Comparison of ENCODE assay signal across 27 mouse cellular contexts in genomic region chr4:128988911-128989310, GRCm38 (mm10). TPM values are rescaled to one million over a fixed set of nuclear protein-coding genes. Genes with fewer than 3 reads are reported as not detected.
DNase-seq lines count a peak whose midpoint lies in the region; ATAC-seq and TF ChIP-seq lines count a peak whose summit lies in the region.
"Had no signal": no experiment of that assay in that cellular context is flagged by ENCODE, and none has a peak within 500 bp of the region (broad histone marks: within the 10 kb centered on the region; RNA-seq: fewer than 3 reads in every experiment).

No protein-coding gene starts in this region.

- no peaks in the 10 kb centered on the region for H3K27me3 ChIP-seq in kidney, embryonic 14.5 days (ENCODE audit: control insufficient read depth, insufficient read depth, low read length)
- H3K27me3 ChIP-seq: embryonic facial prominence, embryonic 12.5 days; hindbrain, embryonic 15.5 days; limb, embryonic 13.5 days had no signal

- no peak overlapping the region for H3K9ac ChIP-seq in kidney, embryonic 14.5 days (ENCODE audit: low read depth, low read length)
- H3K9ac ChIP-seq: embryonic facial prominence, embryonic 12.5 days; hindbrain, embryonic 15.5 days; limb, embryonic 13.5 days; liver, embryonic 13.5 days had no signal

- WGBS in kidney, embryonic 14.5 days, result 62% methylated on average over 3 of the region's 3 CpGs

- no peaks in the 10 kb centered on the region for H3K9me3 ChIP-seq in kidney, embryonic 14.5 days (ENCODE audit: control insufficient read depth, low read length)
- H3K9me3 ChIP-seq: embryonic facial prominence, embryonic 12.5 days; hindbrain, embryonic 10.5 days; hindbrain, embryonic 15.5 days; limb, embryonic 13.5 days; liver, embryonic 13.5 days had no signal

- H3K4me1 ChIP-seq in kidney, embryonic 14.5 days (ENCODE audit: control insufficient read depth, insufficient read depth, low read length), result peaks cover 3% of the 10 kb centered on the region

- no peaks in the 10 kb centered on the region for H3K36me3 ChIP-seq in kidney, embryonic 14.5 days (ENCODE audit: control insufficient read depth, insufficient read depth, low read length)
- H3K36me3 ChIP-seq: embryonic facial prominence, embryonic 12.5 days; hindbrain, embryonic 10.5 days; hindbrain, embryonic 15.5 days; limb, embryonic 13.5 days; liver, embryonic 13.5 days had no signal

- H3K4me3 ChIP-seq in kidney, embryonic 14.5 days (ENCODE audit: low read length), result no peak overlapping the region
- no peak overlapping the region for H3K4me3 ChIP-seq in left cerebral cortex, adult 2 months
- H3K4me3 ChIP-seq: embryonic facial prominence, embryonic 12.5 days; hindbrain, embryonic 10.5 days; hindbrain, embryonic 15.5 days; limb, embryonic 13.5 days; liver, embryonic 13.5 days had no signal

- DNase-seq in kidney, adult 11 months, result peak; percentile 66
- no peak for DNase-seq in kidney, postnatal 14 days
- DNase-seq in kidney, postnatal 25 days, result peak; percentile 45 to 79
- DNase-seq in R1 (ENCODE audit: low read depth, low spot score), result peak; percentile 90
- no peak for DNase-seq in left cerebral cortex, adult 2 months (ENCODE audit: extremely low spot score in 1 of 2, low spot score in 2 of 2)
- no peak for DNase-seq in right cerebral cortex, postnatal 10 days (ENCODE audit: low spot score in 2 of 2)
- DNase-seq: cerebellum, adult 11 months; cerebellum, adult 9-10 months; cerebellum, postnatal 36 days; embryo, embryonic 11 days; gastrocnemius, postnatal 14 days; heart, postnatal 14 days; layer of hippocampus, adult 9-11 months; liver, embryonic 13.5 days; lung, adult 18-20 months; lung, postnatal 4 days; midbrain, embryonic 14.5 days; right cerebral cortex, postnatal 14 days; thymus, postnatal 14 days had no signal

- intact Hi-C loops in left cerebral cortex, adult 2 months (cut with DNase I), result no loop called here

- H3K27ac ChIP-seq in kidney, embryonic 14.5 days (ENCODE audit: low read depth, low read length), result no peak overlapping the region
- no peak overlapping the region for H3K27ac ChIP-seq in left cerebral cortex, adult 2 months
- H3K27ac ChIP-seq: embryonic facial prominence, embryonic 12.5 days; hindbrain, embryonic 10.5 days; hindbrain, embryonic 15.5 days; limb, embryonic 13.5 days; liver, embryonic 13.5 days had no signal

- H3K4me2 ChIP-seq in kidney, embryonic 14.5 days (replicated peaks; ENCODE audit: low read depth, low read length), result no peak overlapping the region
- H3K4me2 ChIP-seq: embryonic facial prominence, embryonic 12.5 days; hindbrain, embryonic 15.5 days; limb, embryonic 13.5 days; liver, embryonic 13.5 days had no signal

- ATAC-seq in kidney, embryonic 14.5 days (ENCODE audit: low FRiP score, low TSS enrichment), result no peak
- ATAC-seq: forebrain, embryonic 14.5 days; inflammation-experienced regulatory T-cells, adult 6 months; lung, postnatal 0 days had no signal

- TF ChIP-seq CTCF in left cerebral cortex, adult 2 months (IDR thresholded peaks at IDR 0.05), result no peak

RNA-seq across cellular contexts. Expression of gene Ak2, which starts 2.8 kb away (rescaled TPM):
- polyA plus RNA-seq in kidney, embryonic 14.5 days (2014; fragmentation: Nextera tagmentation; extraction: Ambion mirVana), result 152 and 171 TPM in 2 replicates
- 10 to 100 TPM; 25.7 to 30.4 TPM for total RNA-seq in left cerebral cortex, adult 2 months (2021)

RNA-seq across cellular contexts. Expression of gene Azin2, which starts 26.7 kb away (rescaled TPM):
- polyA plus RNA-seq in kidney, embryonic 14.5 days (2014; fragmentation: Nextera tagmentation; extraction: Ambion mirVana), result 16.0 and 17.0 TPM in 2 replicates
- total RNA-seq in left cerebral cortex, adult 2 months (2021), result 10 to 100 TPM; 45.2 to 53.2 TPM

Comparison
In these comparisons a context has a peak if more than half of its experiments do, and no peak if none do; other contexts are left out.
1. DNase-seq: peak in kidney, adult 11 months (single experiment), kidney, postnatal 25 days (2 of 2) and R1 (single experiment); none in kidney, postnatal 14 days (single experiment), left cerebral cortex, adult 2 months (0 of 2) and right cerebral cortex, postnatal 10 days (0 of 2).